Mouse (Mus musculus) C2C12 (cell line): ENCODE data around the gene Kmt2e. TPM values are rescaled to one million over a fixed set of nuclear protein-coding genes. Genes with fewer than 3 reads are reported as not detected.
A peak's percentile ranks its signal among the peaks of the same experiment; 100 is the strongest.

ENCODE experiments used
- H3K27me3 ChIP-seq: one replicate; pipeline ENCODE4 v1.6.1; 2011; ENCODE audit not compliant: control insufficient read depth, insufficient read depth, insufficient read length
- H3K36me3 ChIP-seq: one replicate; pipeline ENCODE4 v1.6.1; 2011; ENCODE audit not compliant: control insufficient read depth, insufficient read depth
- H3K4me3 ChIP-seq: one replicate; pipeline ENCODE4 v1.5.1; 2011; ENCODE audit warnings: mild to moderate bottlenecking, control low read depth; ENCODE audit not compliant: poor library complexity, insufficient read depth, severe bottlenecking
- H3K79me2 ChIP-seq: one replicate; pipeline ENCODE4 v1.6.1; 2011; ENCODE audit not compliant: control insufficient read depth, insufficient read depth
- H3K79me3 ChIP-seq: one replicate; pipeline ENCODE4 v1.6.1; 2011; ENCODE audit warnings: low read depth, control low read depth
- H3ac ChIP-seq: one replicate; pipeline ENCODE3; 2011; ENCODE audit warnings: low read depth; ENCODE audit not compliant: control insufficient read depth, insufficient read length
- CEBPB ChIP-seq: IDR thresholded peaks from one replicate; pipeline ENCODE4 v1.6.1; 2011; ENCODE audit warnings: low read depth, mild to moderate bottlenecking, control low read depth, moderate library complexity
- CTCF ChIP-seq: IDR thresholded peaks from one replicate; pipeline ENCODE4 v1.5.1; 2011; ENCODE audit not compliant: control insufficient read depth, insufficient read depth, insufficient read length
- FOSL1 ChIP-seq: IDR thresholded peaks from one replicate; pipeline ENCODE4 v1.8.0; 2011; ENCODE audit warnings: mild to moderate bottlenecking, low read length; ENCODE audit not compliant: poor library complexity, insufficient read depth, severe bottlenecking
- MAX ChIP-seq: IDR thresholded peaks from one replicate; pipeline ENCODE4 v1.6.1; 2011; ENCODE audit warnings: mild to moderate bottlenecking, control low read depth
- MYOD1 ChIP-seq: IDR thresholded peaks from one replicate; pipeline ENCODE4 v1.6.1; 2011; ENCODE audit warnings: low read depth; ENCODE audit not compliant: control insufficient read depth, insufficient read length
- MYOG ChIP-seq: IDR thresholded peaks from one replicate; pipeline ENCODE4 v1.6.1; 2011; ENCODE audit not compliant: control insufficient read depth, insufficient read length; ENCODE audit errors: extremely low read depth
- USF1 ChIP-seq: IDR thresholded peaks from one replicate; pipeline ENCODE4 v1.6.1; 2011; ENCODE audit warnings: low read depth, mild to moderate bottlenecking, control low read depth, moderate library complexity
- polyA plus RNA-seq: library from polyadenylated mRNA; unstranded; fragments of >200 nt; fragmentation: generic; extraction: Trizol; gene quantifications from one replicate; pipeline ENCODE4 v1.2.1, GENCODE M21; 2012; ENCODE audit warnings: missing spikeins

Kmt2e gene
- polyA plus RNA-seq, 1 experiment, result 8.0 TPM

- Histone ChIP-seq H3ac (no peak overlapping the region), H3K79me3 (no peaks in the 10 kb centered on the region), H3K27me3 (no peaks in the 10 kb centered on the region), H3K36me3 (peaks cover 6% of the 10 kb centered on the region), H3K79me2 (peaks cover 12% of the 10 kb centered on the region), H3K4me3 (no peak overlapping the region)
- TF ChIP-seq MAX (no peak), CEBPB (no peak), MYOD1 (no peak), USF1 (no peak), CTCF (no peak), MYOG (no peak), FOSL1 (no peak)
These were observed 28.4 kb upstream of the Kmt2e start for GRCm38 (mm10) chr5:23405666-23406404.

GRCm38 (mm10) chr5:23406405-23406745, 27.9 kb upstream of the Kmt2e start:
- TF ChIP-seq USF1 (no peak), MYOD1 (no peak), FOSL1 (no peak), CEBPB (no peak), MYOG (no peak), MAX (no peak), CTCF (no peak)
- peaks cover under 1% of the 10 kb centered on the region for H3K36me3 ChIP-seq
- no peaks in the 10 kb centered on the region for H3K79me3 ChIP-seq
- no peak overlapping the region for H3K4me3 ChIP-seq
- peaks cover 16% of the 10 kb centered on the region for H3K79me2 ChIP-seq
- no peak overlapping the region for H3ac ChIP-seq
- no peaks in the 10 kb centered on the region for H3K27me3 ChIP-seq

- peaks cover 3% of the 10 kb centered on the region for H3K36me3 ChIP-seq
These were observed 26.1 kb upstream of the Kmt2e start for GRCm38 (mm10) chr5:23408106-23408505.

GRCm38 (mm10) chr5:23410040-23410717, 24.1 kb upstream of the Kmt2e start:
- Histone ChIP-seq H3ac (peak overlapping the region; percentile 6), H3K79me2 (peaks cover 49% of the 10 kb centered on the region), H3K27me3 (no peaks in the 10 kb centered on the region), H3K79me3 (peaks cover 24% of the 10 kb centered on the region), H3K4me3 (no peak overlapping the region), H3K36me3 (peaks cover 3% of the 10 kb centered on the region)
- TF ChIP-seq CEBPB (peak; percentile 94), MAX (peak; percentile 50), CTCF (no peak), MYOD1 (no peak)

More at GRCm38 (mm10) chr5:23408106-23408505, 26.1 kb upstream of the Kmt2e start:
- H3K79me3 ChIP-seq, result peaks cover 13% of the 10 kb centered on the region
- H3K79me2 ChIP-seq, result peaks cover 33% of the 10 kb centered on the region
- no peak for TF ChIP-seq USF1
- peak; percentile 6 for TF ChIP-seq MYOD1
- TF ChIP-seq CTCF, result no peak
- TF ChIP-seq MAX, result peak; percentile 17
- peak; percentile 78 for TF ChIP-seq CEBPB
- no peak overlapping the region for H3ac ChIP-seq
- no peaks in the 10 kb centered on the region for H3K27me3 ChIP-seq
- no peak overlapping the region for H3K4me3 ChIP-seq

GRCm38 (mm10) chr5:23410718-23411101, 23.5 kb upstream of the Kmt2e start:
- Histone ChIP-seq H3K79me3 (peaks cover 28% of the 10 kb centered on the region), H3K79me2 (peaks cover 55% of the 10 kb centered on the region), H3K27me3 (no peaks in the 10 kb centered on the region), H3K36me3 (peaks cover 3% of the 10 kb centered on the region), H3ac (peak overlapping the region; percentile 54), H3K4me3 (no peak overlapping the region)
- TF ChIP-seq USF1, result no peak
- TF ChIP-seq MYOD1, result peak; percentile 79

- H3K4me3 ChIP-seq, result no peak overlapping the region
- H3K79me3 ChIP-seq, result peaks cover 32% of the 10 kb centered on the region
- peaks cover 4% of the 10 kb centered on the region for H3K36me3 ChIP-seq
- no peak overlapping the region for H3ac ChIP-seq
- TF ChIP-seq MYOG (no peak), USF1 (no peak), CEBPB (no peak), MYOD1 (no peak), CTCF (no peak), MAX (no peak), FOSL1 (no peak)
- H3K27me3 ChIP-seq, result no peaks in the 10 kb centered on the region
- H3K79me2 ChIP-seq, result peaks cover 64% of the 10 kb centered on the region
These were observed 22.6 kb upstream of the Kmt2e start for GRCm38 (mm10) chr5:23411640-23412039.
